Mouse (Mus musculus): Measurements from ENCODE around the gene Cd40lg. TPM values are rescaled to one million over a fixed set of nuclear protein-coding genes. Genes with fewer than 3 reads are reported as not detected.
A peak's percentile ranks its signal among the peaks of the same experiment; 100 is the strongest.

The Cd40lg gene
- polyA plus RNA-seq, 1 experiment from 2014 or later, result not detected

GRCm38 (mm10) chrX:57233596-57233995, 21.7 kb downstream of the Cd40lg start:
- Histone ChIP-seq H3K27me3 (replicated peaks; ENCODE audit: control insufficient read depth, insufficient read depth, low read length) (no peaks in the 10 kb centered on the region), H3K4me1 (ENCODE audit: control insufficient read depth, insufficient read depth, low read length) (no peaks in the 10 kb centered on the region), H3K9me3 (replicated peaks; ENCODE audit: control insufficient read depth, low read length) (no peaks in the 10 kb centered on the region), H3K4me3 (ENCODE audit: low read depth, low read length) (no peak overlapping the region), H3K36me3 (ENCODE audit: control insufficient read depth, insufficient read depth, low read length) (no peaks in the 10 kb centered on the region), H3K9ac (ENCODE audit: low read length) (no peak overlapping the region), H3K27ac (ENCODE audit: low read depth, low read length) (no peak overlapping the region), H3K4me2 (ENCODE audit: low read length) (no peak overlapping the region)
- no peak for DNase-seq (ENCODE audit: low spot score)
- WGBS, result 73% methylated on average over 2 of the region's 2 CpGs
- no peak for ATAC-seq

DNA sequence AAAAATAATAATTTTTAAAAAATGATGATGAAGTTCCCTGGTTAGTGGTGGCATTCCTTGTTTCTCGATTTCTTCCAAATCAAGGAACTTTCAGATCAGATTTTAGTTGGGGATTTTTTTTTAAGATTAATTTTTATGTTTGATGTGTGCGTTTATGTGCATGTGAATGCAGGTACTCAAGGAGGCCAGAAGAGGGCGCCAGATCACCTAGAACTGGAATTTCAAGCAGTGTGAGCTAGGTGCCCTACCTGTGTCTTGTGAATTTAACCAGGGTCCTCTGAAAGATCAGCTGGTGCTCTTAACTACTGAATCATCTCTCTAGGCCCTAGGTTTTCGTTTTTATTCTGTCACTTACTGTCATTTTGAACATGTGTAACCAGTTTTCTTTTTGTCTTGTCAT, 24.0 kb downstream of the Cd40lg start:
- Histone ChIP-seq H3K4me1 (ENCODE audit: control insufficient read depth, insufficient read depth, low read length) (no peaks in the 10 kb centered on the region), H3K9ac (ENCODE audit: low read length) (no peak overlapping the region), H3K4me2 (ENCODE audit: low read length) (no peak overlapping the region), H3K27ac (ENCODE audit: low read depth, low read length) (no peak overlapping the region), H3K36me3 (ENCODE audit: control insufficient read depth, insufficient read depth, low read length) (no peaks in the 10 kb centered on the region), H3K27me3 (replicated peaks; ENCODE audit: control insufficient read depth, insufficient read depth, low read length) (no peaks in the 10 kb centered on the region), H3K9me3 (replicated peaks; ENCODE audit: control insufficient read depth, low read length) (no peaks in the 10 kb centered on the region), H3K4me3 (ENCODE audit: low read depth, low read length) (no peak overlapping the region)
- DNase-seq (ENCODE audit: low spot score) (no peak), ATAC-seq (no peak)
- 72% methylated on average over 4 of the region's 4 CpGs for WGBS

DNA sequence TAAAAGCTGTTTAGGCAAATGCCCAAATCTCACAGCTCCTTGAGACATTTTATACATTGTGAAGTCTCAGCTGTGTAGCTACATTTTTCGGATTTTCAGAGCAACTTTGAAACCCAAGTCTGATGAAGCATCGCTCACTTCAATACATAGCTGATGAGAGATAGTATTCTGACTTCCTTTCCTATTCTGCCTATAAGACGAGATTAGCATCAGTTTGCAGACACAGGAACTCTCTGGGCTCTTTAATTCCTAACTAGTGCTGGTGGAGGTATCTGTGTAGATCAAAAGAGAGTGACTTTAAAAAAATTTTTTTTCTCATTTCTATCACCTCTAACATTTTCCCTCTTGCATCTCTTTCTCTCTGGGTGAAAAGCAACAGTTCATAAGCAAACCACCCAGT, 26.6 kb downstream of the Cd40lg start:
- Histone ChIP-seq H3K4me3 (ENCODE audit: low read depth, low read length) (no peak overlapping the region), H3K4me1 (ENCODE audit: control insufficient read depth, insufficient read depth, low read length) (no peaks in the 10 kb centered on the region), H3K4me2 (ENCODE audit: low read length) (no peak overlapping the region), H3K9me3 (replicated peaks; ENCODE audit: control insufficient read depth, low read length) (no peaks in the 10 kb centered on the region), H3K27me3 (replicated peaks; ENCODE audit: control insufficient read depth, insufficient read depth, low read length) (no peaks in the 10 kb centered on the region), H3K9ac (ENCODE audit: low read length) (no peak overlapping the region), H3K27ac (ENCODE audit: low read depth, low read length) (no peak overlapping the region), H3K36me3 (ENCODE audit: control insufficient read depth, insufficient read depth, low read length) (no peaks in the 10 kb centered on the region)
- DNase-seq (ENCODE audit: low spot score), result no peak
- no peak for ATAC-seq
- WGBS, result 82% methylated on average over 3 of the region's 3 CpGs

- H3K4me3 ChIP-seq (ENCODE audit: low read depth, low read length), result no peak overlapping the region
- no peak for ATAC-seq
- no peaks in the 10 kb centered on the region for H3K4me1 ChIP-seq (ENCODE audit: control insufficient read depth, insufficient read depth, low read length)
- DNase-seq (ENCODE audit: low spot score), result no peak
- 76% methylated on average over 7 of the region's 7 CpGs for WGBS
- H3K9ac ChIP-seq (ENCODE audit: low read length), result no peak overlapping the region
- no peaks in the 10 kb centered on the region for H3K27me3 ChIP-seq (replicated peaks; ENCODE audit: control insufficient read depth, insufficient read depth, low read length)
- no peaks in the 10 kb centered on the region for H3K36me3 ChIP-seq (ENCODE audit: control insufficient read depth, insufficient read depth, low read length)
- no peak overlapping the region for H3K27ac ChIP-seq (ENCODE audit: low read depth, low read length)
- H3K4me2 ChIP-seq (ENCODE audit: low read length), result no peak overlapping the region
- H3K9me3 ChIP-seq (replicated peaks; ENCODE audit: control insufficient read depth, low read length), result no peaks in the 10 kb centered on the region
Measured at GRCm38 (mm10) chrX:57253329-57254055, 41.5 kb downstream of the Cd40lg start.

DNA sequence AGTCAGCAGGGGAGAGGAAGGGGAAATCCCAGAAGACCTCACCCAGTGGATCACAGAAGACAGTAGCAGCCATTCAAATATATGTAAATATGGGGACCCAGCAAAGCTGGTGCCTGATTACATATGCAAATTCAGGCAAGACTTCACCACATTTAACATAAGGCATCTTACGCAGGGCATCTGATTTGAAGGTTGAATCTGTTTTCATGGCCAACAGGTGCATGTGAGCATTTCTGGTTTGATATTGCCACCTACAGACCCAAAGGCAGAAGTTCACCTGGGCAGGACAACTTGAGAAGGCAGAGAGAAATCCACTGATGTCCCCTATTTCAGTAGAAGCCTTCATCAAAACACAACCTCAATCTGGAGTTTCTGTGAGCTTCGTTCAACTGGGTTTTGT, 48.8 kb downstream of the Cd40lg start:
- 66% methylated on average over 2 of the region's 2 CpGs for WGBS
- ATAC-seq (0 out of 2 replicates have a peak, but pooled peaks have one; percentile 29), DNase-seq (ENCODE audit: low spot score) (peak; percentile 38)
- Histone ChIP-seq H3K27ac (ENCODE audit: low read depth, low read length) (no peak overlapping the region), H3K4me1 (ENCODE audit: control insufficient read depth, insufficient read depth, low read length) (no peaks in the 10 kb centered on the region), H3K4me2 (ENCODE audit: low read length) (no peak overlapping the region), H3K9ac (ENCODE audit: low read length) (no peak overlapping the region), H3K4me3 (ENCODE audit: low read depth, low read length) (no peak overlapping the region), H3K27me3 (replicated peaks; ENCODE audit: control insufficient read depth, insufficient read depth, low read length) (no peaks in the 10 kb centered on the region), H3K9me3 (replicated peaks; ENCODE audit: control insufficient read depth, low read length) (no peaks in the 10 kb centered on the region), H3K36me3 (ENCODE audit: control insufficient read depth, insufficient read depth, low read length) (no peaks in the 10 kb centered on the region)

GRCm38 (mm10) chrX:57263515-57263914, 51.6 kb downstream of the Cd40lg start:
- H3K4me1 ChIP-seq (ENCODE audit: control insufficient read depth, insufficient read depth, low read length), result no peaks in the 10 kb centered on the region
- no peaks in the 10 kb centered on the region for H3K9me3 ChIP-seq (replicated peaks; ENCODE audit: control insufficient read depth, low read length)
- DNase-seq (ENCODE audit: low spot score) (no peak), ATAC-seq (no peak)
- H3K4me2 ChIP-seq (ENCODE audit: low read length), result no peak overlapping the region
- H3K27me3 ChIP-seq (replicated peaks; ENCODE audit: control insufficient read depth, insufficient read depth, low read length), result no peaks in the 10 kb centered on the region
- H3K4me3 ChIP-seq (ENCODE audit: low read depth, low read length), result no peak overlapping the region
- no peak overlapping the region for H3K9ac ChIP-seq (ENCODE audit: low read length)
- no peak overlapping the region for H3K27ac ChIP-seq (ENCODE audit: low read depth, low read length)
- H3K36me3 ChIP-seq (ENCODE audit: control insufficient read depth, insufficient read depth, low read length), result no peaks in the 10 kb centered on the region
- 85% methylated on average over 4 of the region's 4 CpGs for WGBS

Other genes starting within 250 kb of the Cd40lg start
- gene Brs3, start 169.1 kb upstream of the Cd40lg start, polyA plus RNA-seq (2014; fragmentation: Nextera tagmentation; extraction: Ambion mirVana), result 0.42 and 0.57 TPM in 2 replicates
- 78.1 and 80.3 TPM in 2 replicates for gene Htatsf1, start 158.6 kb upstream of the Cd40lg start, polyA plus RNA-seq (2014; fragmentation: Nextera tagmentation; extraction: Ambion mirVana)
- not detected in 2 replicates for gene Vgll1, start 124.0 kb upstream of the Cd40lg start, polyA plus RNA-seq (2014; fragmentation: Nextera tagmentation; extraction: Ambion mirVana)
- 6.1 and 7.1 TPM in 2 replicates for gene Arhgef6, start 126.6 kb downstream of the Cd40lg start, polyA plus RNA-seq (2014; fragmentation: Nextera tagmentation; extraction: Ambion mirVana)
- gene Rbmx, start 180.9 kb downstream of the Cd40lg start, polyA plus RNA-seq (2014; fragmentation: Nextera tagmentation; extraction: Ambion mirVana), result 263 and 266 TPM in 2 replicates
- gene Gm364, start 197.0 kb downstream of the Cd40lg start, polyA plus RNA-seq (2014; fragmentation: Nextera tagmentation; extraction: Ambion mirVana), result 0.08 TPM in 1 of 2 replicates, not detected in the other